Mouse (Mus musculus) myocyte (in vitro differentiated cells): ENCODE measurements at regions not wholly inside any gene's neighbourhood (a gene's known extent, or its start where the extent isn't known, plus 50 kb on each side); places are given as distances from the start of the nearest gene placed in this dataset.
A peak's percentile ranks its signal among the peaks of the same experiment; 100 is the strongest.

ENCODE experiments used
- H3K27me3 ChIP-seq: one replicate; pipeline ENCODE4 v1.6.1; 2011; ENCODE audit not compliant: control insufficient read depth, insufficient read depth, insufficient read length
- H3K36me3 ChIP-seq: one replicate; pipeline ENCODE4 v1.6.1; 2011; ENCODE audit not compliant: control insufficient read depth, insufficient read depth
- H3K4me2 ChIP-seq: one replicate; pipeline ENCODE4 v1.6.1; 2011; ENCODE audit warnings: low read depth, control low read depth
- H3K4me3 ChIP-seq: one replicate; pipeline ENCODE4 v1.5.1; 2011; ENCODE audit warnings: mild to moderate bottlenecking, control low read depth, moderate library complexity
- H3K79me2 ChIP-seq: one replicate; pipeline ENCODE4 v1.6.1; 2011; ENCODE audit not compliant: control insufficient read depth, insufficient read depth
- H3ac ChIP-seq: one replicate; pipeline ENCODE4 v1.6.1; 2011; ENCODE audit not compliant: control insufficient read depth, insufficient read length
- CEBPB ChIP-seq: IDR thresholded peaks from 2 replicates; pipeline ENCODE4 v1.6.1; 2011; ENCODE audit warnings: mild to moderate bottlenecking, moderate library complexity; ENCODE audit not compliant: poor library complexity, insufficient read depth, severe bottlenecking
- E2F4 ChIP-seq: IDR thresholded peaks from one replicate; pipeline ENCODE4 v1.6.1; 2011; ENCODE audit warnings: mild to moderate bottlenecking, control low read depth, moderate library complexity; ENCODE audit not compliant: insufficient read depth
- MAX ChIP-seq: IDR thresholded peaks from one replicate; pipeline ENCODE4 v1.6.1; 2011; ENCODE audit warnings: low read depth, mild to moderate bottlenecking, control low read depth
- MYOD1 ChIP-seq, 3 experiments: IDR thresholded peaks; one replicate each; pipeline ENCODE4 v1.6.1; 2011; ENCODE audit warnings: control low read depth in 2 of 3, low read depth in 2 of 3, mild to moderate bottlenecking in 2 of 3, moderate library complexity in 1 of 3; ENCODE audit not compliant: insufficient read length in 2 of 3, control insufficient read depth in 1 of 3
- MYOG ChIP-seq, 3 experiments: IDR thresholded peaks; one replicate each; pipeline ENCODE4 v1.6.1; 2011; ENCODE audit warnings: control low read depth in 2 of 3, low read depth in 2 of 3, mild to moderate bottlenecking in 2 of 3; ENCODE audit not compliant: insufficient read length in 2 of 3, control insufficient read depth in 1 of 3, insufficient read depth in 1 of 3
- POLR2A ChIP-seq: IDR thresholded peaks from one replicate; pipeline ENCODE4 v1.6.1; 2011; ENCODE audit warnings: low read depth, mild to moderate bottlenecking, control low read depth, moderate library complexity; ENCODE audit not compliant: insufficient read length
- POLR2AphosphoS2 ChIP-seq: IDR thresholded peaks from one replicate; pipeline ENCODE4 v1.6.1; 2011; ENCODE audit warnings: low read depth, control low read depth; ENCODE audit not compliant: insufficient read length
- REST ChIP-seq: IDR thresholded peaks from one replicate; pipeline ENCODE4 v1.6.1; 2011; ENCODE audit warnings: mild to moderate bottlenecking, control low read depth, moderate library complexity; ENCODE audit not compliant: insufficient read depth, insufficient read length
- SRF ChIP-seq: IDR thresholded peaks from one replicate; pipeline ENCODE4 v1.6.1; 2011; ENCODE audit warnings: low read depth; ENCODE audit not compliant: control insufficient read depth, insufficient read length
- TCF12 ChIP-seq: IDR thresholded peaks from one replicate; pipeline ENCODE4 v1.6.1; 2011; ENCODE audit warnings: mild to moderate bottlenecking, control low read depth; ENCODE audit not compliant: poor library complexity, insufficient read depth, severe bottlenecking
- TCF3 ChIP-seq: IDR thresholded peaks from one replicate; pipeline ENCODE4 v1.6.1; 2011; ENCODE audit warnings: low read depth, control low read depth; ENCODE audit not compliant: insufficient read length
- USF1 ChIP-seq: IDR thresholded peaks from one replicate; pipeline ENCODE4 v1.6.1; 2011; ENCODE audit warnings: low read depth, mild to moderate bottlenecking, control low read depth, moderate library complexity

- no peak overlapping the region for H3K4me3 ChIP-seq
- H3K79me2 ChIP-seq = no peaks in the 10 kb centered on the region
- H3K27me3 ChIP-seq = no peaks in the 10 kb centered on the region
- H3ac ChIP-seq = no peak overlapping the region
- peak overlapping the region; percentile 18 for H3K4me2 ChIP-seq
- no peaks in the 10 kb centered on the region for H3K36me3 ChIP-seq
- TF ChIP-seq TCF12 = peak; percentile 96
- TF ChIP-seq CEBPB = no peak
- TF ChIP-seq TCF3 = peak; percentile 83
- TF ChIP-seq MAX = no peak
- peak; percentile 91 to 96 (median 92) for TF ChIP-seq MYOD1 (IDR thresholded peaks at IDR 0.05; ENCODE audit: control insufficient read depth in 1 of 3, insufficient read length in 2 of 3, low read depth in 2 of 3)
- TF ChIP-seq MYOG (IDR thresholded peaks at IDR 0.05; ENCODE audit: control insufficient read depth in 1 of 3, insufficient read depth in 1 of 3, insufficient read length in 2 of 3, low read depth in 2 of 3) = peak; percentile 66 to 98 (median 98)
These were observed 202.8 kb downstream of the Gadd45g start for GRCm38 (mm10) chr13:52049249-52049648.

GRCm38 (mm10) chr13:52055741-52056140, 209.3 kb downstream of the Gadd45g start:
- no peaks in the 10 kb centered on the region for H3K27me3 ChIP-seq
- no peaks in the 10 kb centered on the region for H3K36me3 ChIP-seq
- H3K79me2 ChIP-seq = no peaks in the 10 kb centered on the region
- H3K4me3 ChIP-seq = no peak overlapping the region
- TF ChIP-seq SRF (no peak), POLR2A (no peak), MYOD1 (IDR thresholded peaks at IDR 0.05; ENCODE audit: control insufficient read depth in 1 of 3, insufficient read length in 2 of 3, low read depth in 2 of 3) (no peak), MYOG (IDR thresholded peaks at IDR 0.05; ENCODE audit: control insufficient read depth in 1 of 3, insufficient read depth in 1 of 3, insufficient read length in 2 of 3, low read depth in 2 of 3) (no peak), TCF12 (no peak), E2F4 (no peak), CEBPB (no peak), REST (no peak), POLR2AphosphoS2 (no peak), TCF3 (no peak), USF1 (no peak), MAX (no peak)
- H3K4me2 ChIP-seq = no peak overlapping the region
- H3ac ChIP-seq = no peak overlapping the region

GRCm38 (mm10) chr13:52057456-52057855, 211.0 kb downstream of the Gadd45g start:
- no peak for TF ChIP-seq POLR2A
- TF ChIP-seq USF1 = no peak
- no peak for TF ChIP-seq REST
- TF ChIP-seq CEBPB = no peak
- TF ChIP-seq MYOD1 (IDR thresholded peaks at IDR 0.05; ENCODE audit: control insufficient read depth in 1 of 3, insufficient read length in 2 of 3, low read depth in 2 of 3) = no peak
- TF ChIP-seq E2F4 = no peak
- TF ChIP-seq SRF = no peak
- TF ChIP-seq TCF12 = no peak
- no peak for TF ChIP-seq MYOG (IDR thresholded peaks at IDR 0.05; ENCODE audit: control insufficient read depth in 1 of 3, insufficient read depth in 1 of 3, insufficient read length in 2 of 3, low read depth in 2 of 3)
- no peak for TF ChIP-seq POLR2AphosphoS2
- no peak for TF ChIP-seq MAX
- no peak for TF ChIP-seq TCF3
- no peak overlapping the region for H3ac ChIP-seq

GRCm38 (mm10) chr13:52059756-52060417, 213.4 kb downstream of the Gadd45g start:
- no peak for TF ChIP-seq TCF12
- no peaks in the 10 kb centered on the region for H3K79me2 ChIP-seq

More at GRCm38 (mm10) chr13:52057456-52057855, 211.0 kb downstream of the Gadd45g start:
- no peaks in the 10 kb centered on the region for H3K36me3 ChIP-seq
- H3K27me3 ChIP-seq = no peaks in the 10 kb centered on the region
- H3K79me2 ChIP-seq = no peaks in the 10 kb centered on the region
- no peak overlapping the region for H3K4me3 ChIP-seq
- no peak overlapping the region for H3K4me2 ChIP-seq

GRCm38 (mm10) chr13:52060418-52060870, 214.0 kb downstream of the Gadd45g start:
- no peak overlapping the region for H3ac ChIP-seq
- H3K27me3 ChIP-seq = no peaks in the 10 kb centered on the region
- no peak overlapping the region for H3K4me3 ChIP-seq
- no peak for TF ChIP-seq POLR2A
- TF ChIP-seq REST = no peak
- TF ChIP-seq TCF12 = no peak
- no peak for TF ChIP-seq MYOD1 (IDR thresholded peaks at IDR 0.05; ENCODE audit: control insufficient read depth in 1 of 3, insufficient read length in 2 of 3, low read depth in 2 of 3)
- TF ChIP-seq SRF = no peak
- TF ChIP-seq MAX = no peak
- TF ChIP-seq USF1 = no peak
- no peak for TF ChIP-seq E2F4
- TF ChIP-seq TCF3 = no peak
- TF ChIP-seq MYOG (IDR thresholded peaks at IDR 0.05; ENCODE audit: control insufficient read depth in 1 of 3, insufficient read depth in 1 of 3, insufficient read length in 2 of 3, low read depth in 2 of 3) = no peak
- TF ChIP-seq POLR2AphosphoS2 = no peak
- TF ChIP-seq CEBPB = no peak
- no peak overlapping the region for H3K4me2 ChIP-seq
- H3K79me2 ChIP-seq = no peaks in the 10 kb centered on the region
- no peaks in the 10 kb centered on the region for H3K36me3 ChIP-seq

More at GRCm38 (mm10) chr13:52059756-52060417, 213.4 kb downstream of the Gadd45g start:
- no peaks in the 10 kb centered on the region for H3K36me3 ChIP-seq
- no peaks in the 10 kb centered on the region for H3K27me3 ChIP-seq
- H3ac ChIP-seq = no peak overlapping the region
- H3K4me3 ChIP-seq = no peak overlapping the region
- H3K4me2 ChIP-seq = no peak overlapping the region
